Mouse (Mus musculus) olfactory bulb, adult 2 months (tissue): ENCODE results near the gene Pcx.

Experiments used
- CTCF ChIP-seq: fragments of 200-500 bp; IDR thresholded peaks from 2 replicates; pipeline ENCODE4 v1.5.1; 2012; ENCODE audit warnings: low read depth, mild to moderate bottlenecking, low read length, moderate library complexity; ENCODE audit not compliant: insufficient read depth
- POLR2A ChIP-seq: fragments of 200-500 bp; IDR thresholded peaks from 2 replicates; pipeline ENCODE4 v1.6.1; 2012; ENCODE audit warnings: mild to moderate bottlenecking, low read depth, low read length, moderate library complexity; ENCODE audit not compliant: insufficient read depth

- TF ChIP-seq POLR2A (no peak), CTCF (no peak)
These were observed 25.3 kb upstream of the Pcx start for GRCm38 (mm10) chr19:4485006-4485405.
